Mouse (Mus musculus) splenic B cell, adult 2 months (primary cell): ENCODE data around the gene Chn2.

Source experiments
- DNase-seq: peaks from one replicate; pipeline ENCODE4 v3.0.0-alpha.2; 2011; ENCODE audit warnings: low read depth, low spot score
- H3K27me3 ChIP-seq: 2 replicates; pipeline ENCODE4 v1.6.1; 2012; ENCODE audit warnings: mild to moderate bottlenecking, low read length, moderate library complexity, mixed read lengths; ENCODE audit not compliant: control insufficient read depth, poor library complexity, insufficient read depth, severe bottlenecking
- H3K36me3 ChIP-seq: 2 replicates; pipeline ENCODE4 v1.6.1; 2012; ENCODE audit warnings: mild to moderate bottlenecking, low read length, moderate library complexity, mixed read lengths; ENCODE audit not compliant: control insufficient read depth, poor library complexity, insufficient read depth, severe bottlenecking

Chn2 gene

DNA sequence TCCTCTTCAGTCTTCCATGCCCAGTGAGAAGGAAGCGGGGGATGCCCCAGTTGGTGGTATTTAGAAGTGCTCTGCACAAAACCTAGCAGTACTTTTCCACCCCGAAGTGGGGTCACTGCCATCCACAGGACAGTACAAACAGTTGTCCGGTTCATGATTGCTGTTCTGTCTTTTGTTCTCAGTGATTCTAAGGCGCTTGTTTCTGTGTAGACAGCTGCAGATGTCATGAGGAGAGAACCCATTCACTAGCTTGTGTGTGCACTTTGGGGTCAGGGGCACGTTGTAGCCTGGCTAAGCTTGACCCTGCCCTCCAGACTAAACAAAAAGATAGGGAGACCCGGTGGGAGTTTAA, 234.0 kb downstream of the Chn2 start:
- DNase-seq, result no peak
- H3K36me3 ChIP-seq, result no peaks in the 10 kb centered on the region

DNA sequence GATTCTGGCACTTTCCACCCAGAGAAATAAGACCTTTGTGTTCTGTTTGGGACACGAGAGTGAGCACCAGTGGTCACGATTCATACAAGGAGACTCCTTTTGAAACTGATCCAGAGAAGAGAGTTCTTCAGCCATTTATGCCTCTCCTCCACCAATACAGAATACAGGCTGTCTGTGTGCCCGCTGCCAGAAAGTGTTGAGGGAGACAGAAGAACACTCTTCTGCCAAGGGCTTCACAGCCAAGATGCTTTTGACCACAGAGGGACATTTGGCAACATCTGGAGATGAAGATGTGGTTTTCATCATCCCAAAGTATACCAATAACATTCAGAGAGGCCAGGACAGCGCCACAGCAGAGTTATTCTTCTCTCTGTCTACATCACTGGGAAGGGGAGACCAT, 237.9 kb downstream of the Chn2 start:
- no peak for DNase-seq

More for the DNA sequence above, 234.0 kb downstream of the Chn2 start:
- no peaks in the 10 kb centered on the region for H3K27me3 ChIP-seq

DNA sequence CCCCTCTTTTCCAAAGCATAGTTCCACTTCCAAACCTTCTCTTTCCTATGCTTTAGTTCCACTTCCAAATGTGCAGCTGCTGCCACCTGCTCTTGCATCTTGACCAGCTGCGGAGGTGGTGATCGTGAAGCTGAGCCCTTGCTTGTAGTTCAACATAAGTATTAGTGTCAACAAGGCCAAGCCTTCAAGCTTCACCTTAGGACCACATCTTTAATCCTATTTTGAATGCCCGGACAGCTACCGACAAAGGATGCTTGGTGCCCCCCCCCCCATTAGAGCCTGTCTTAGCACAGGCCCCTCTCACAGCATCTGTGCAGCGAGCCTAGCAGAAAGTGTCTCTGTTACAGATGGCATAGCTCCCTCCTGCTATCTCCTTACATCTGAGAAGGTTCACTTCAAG, 238.5 kb downstream of the Chn2 start:
- Histone ChIP-seq H3K27me3 (no peaks in the 10 kb centered on the region), H3K36me3 (no peaks in the 10 kb centered on the region)
- no peak for DNase-seq

More for the DNA sequence above, 237.9 kb downstream of the Chn2 start:
- Histone ChIP-seq H3K27me3 (no peaks in the 10 kb centered on the region), H3K36me3 (no peaks in the 10 kb centered on the region)

GRCm38 (mm10) chr6:54278613-54279012, 239.3 kb downstream of the Chn2 start:
- Histone ChIP-seq H3K36me3 (no peaks in the 10 kb centered on the region), H3K27me3 (no peaks in the 10 kb centered on the region)
- no peak for DNase-seq

GRCm38 (mm10) chr6:54279391-54279790, 240.0 kb downstream of the Chn2 start:
- no peaks in the 10 kb centered on the region for H3K36me3 ChIP-seq
- DNase-seq, result no peak
- H3K27me3 ChIP-seq, result no peaks in the 10 kb centered on the region

- no peaks in the 10 kb centered on the region for H3K36me3 ChIP-seq
- no peaks in the 10 kb centered on the region for H3K27me3 ChIP-seq
- DNase-seq, result no peak
These were observed 240.9 kb downstream of the Chn2 start for GRCm38 (mm10) chr6:54280248-54280647.

DNA sequence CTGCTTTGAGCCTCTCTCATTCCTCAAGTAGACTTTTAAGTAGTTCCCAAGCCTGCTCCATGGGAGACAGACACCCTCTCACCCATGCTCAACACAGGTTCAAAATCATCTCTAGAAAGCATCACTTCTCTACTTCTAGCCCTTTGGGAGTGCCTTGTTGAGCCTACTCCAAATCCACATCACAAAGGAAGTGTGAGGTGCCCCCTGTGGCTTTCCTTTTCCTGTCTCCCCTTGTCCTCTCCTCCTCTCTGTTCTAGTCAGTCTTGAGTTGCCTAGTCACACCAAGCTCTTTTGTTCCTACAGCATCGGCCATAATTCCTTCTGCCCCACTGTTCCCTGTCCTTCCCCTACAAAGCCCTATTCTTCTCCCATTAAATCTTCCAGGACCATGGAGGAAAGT, 243.9 kb downstream of the Chn2 start:
- Histone ChIP-seq H3K36me3 (no peaks in the 10 kb centered on the region), H3K27me3 (no peaks in the 10 kb centered on the region)
- no peak for DNase-seq

DNA sequence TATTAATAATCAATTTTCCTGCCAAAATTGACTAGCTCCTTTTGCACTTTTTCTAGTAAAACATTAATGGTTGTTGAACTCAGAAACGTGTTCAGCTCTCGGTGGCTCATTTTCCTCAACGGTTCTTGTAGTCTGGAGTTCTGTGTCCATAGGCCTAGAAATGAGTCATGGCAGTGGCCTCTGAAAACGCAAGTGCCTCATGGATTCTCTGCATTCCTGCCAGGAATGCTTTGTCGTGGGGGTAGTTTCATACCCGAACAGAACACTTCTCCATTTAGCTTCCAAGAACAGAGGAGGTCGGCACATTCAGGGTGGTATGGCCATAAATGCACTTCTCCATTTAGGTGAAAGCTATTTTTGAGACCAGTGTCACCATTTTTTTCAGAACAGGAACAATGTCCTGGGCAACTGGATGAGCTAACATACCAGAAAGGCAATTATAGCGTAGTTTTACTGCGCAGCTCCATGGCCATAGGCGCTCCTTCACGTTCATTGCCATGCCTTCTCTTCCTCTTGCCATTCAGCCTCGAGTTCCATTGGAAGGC, 244.9 kb downstream of the Chn2 start:
- no peak for DNase-seq
- H3K36me3 ChIP-seq, result no peaks in the 10 kb centered on the region

DNA sequence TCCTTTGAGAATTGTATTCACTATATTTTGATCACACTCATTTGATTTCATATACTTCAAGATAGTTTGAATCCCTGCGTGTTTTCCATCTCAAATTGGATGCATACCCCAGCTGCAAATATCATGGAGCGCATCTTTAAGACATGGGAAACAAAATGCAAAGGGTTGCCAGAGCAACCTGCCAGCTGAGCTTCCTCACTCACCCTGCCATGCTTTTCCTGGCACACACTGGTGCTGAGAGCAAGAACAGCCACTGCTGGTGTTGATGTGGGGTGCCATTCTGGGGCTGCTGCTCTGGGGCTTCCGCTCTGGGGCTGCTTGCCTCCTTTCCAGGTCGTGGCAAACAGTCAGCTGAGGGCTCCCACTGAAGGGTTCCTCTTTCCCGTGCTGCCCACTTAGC, 247.5 kb downstream of the Chn2 start:
- no peaks in the 10 kb centered on the region for H3K27me3 ChIP-seq
- DNase-seq, result no peak
- no peaks in the 10 kb centered on the region for H3K36me3 ChIP-seq

More for the DNA sequence above, 244.9 kb downstream of the Chn2 start:
- H3K27me3 ChIP-seq, result no peaks in the 10 kb centered on the region

GRCm38 (mm10) chr6:54289774-54290500, 250.6 kb downstream of the Chn2 start:
- Histone ChIP-seq H3K27me3 (no peaks in the 10 kb centered on the region), H3K36me3 (no peaks in the 10 kb centered on the region)
- DNase-seq, result no peak

- Histone ChIP-seq H3K27me3 (no peaks in the 10 kb centered on the region), H3K36me3 (no peaks in the 10 kb centered on the region)
- DNase-seq, result no peak
These were observed 257.9 kb downstream of the Chn2 start for GRCm38 (mm10) chr6:54297231-54297630.

- no peak for DNase-seq
- no peaks in the 10 kb centered on the region for H3K27me3 ChIP-seq
- no peaks in the 10 kb centered on the region for H3K36me3 ChIP-seq
These were observed 260.1 kb downstream of the Chn2 start for GRCm38 (mm10) chr6:54299417-54299816.

DNA sequence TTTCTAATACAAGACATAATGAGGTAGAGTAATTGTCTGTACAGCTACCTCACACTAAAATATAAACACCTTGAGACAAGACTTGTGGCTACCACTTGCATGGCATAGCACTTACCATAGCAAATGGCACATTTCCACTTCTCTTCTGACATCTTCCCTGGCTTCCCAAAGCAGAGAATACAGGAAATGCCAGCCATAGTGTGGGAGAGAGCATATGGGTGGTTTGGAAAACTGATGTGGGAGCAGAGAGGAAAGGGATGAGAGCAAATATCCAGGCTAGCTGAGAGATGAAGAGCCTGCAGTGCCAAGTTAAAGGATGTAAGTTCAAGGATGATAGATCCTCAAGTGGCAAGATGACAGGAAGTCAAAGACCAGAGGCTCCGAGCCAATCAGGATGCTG, 266.4 kb downstream of the Chn2 start:
- no peak for DNase-seq
- H3K36me3 ChIP-seq, result no peaks in the 10 kb centered on the region

GRCm38 (mm10) chr6:54313071-54313470, 273.7 kb downstream of the Chn2 start:
- no peak for DNase-seq
- no peaks in the 10 kb centered on the region for H3K36me3 ChIP-seq
- H3K27me3 ChIP-seq, result no peaks in the 10 kb centered on the region

More for the DNA sequence above, 266.4 kb downstream of the Chn2 start:
- H3K27me3 ChIP-seq, result no peaks in the 10 kb centered on the region

- DNase-seq, result no peak
- Histone ChIP-seq H3K36me3 (no peaks in the 10 kb centered on the region), H3K27me3 (no peaks in the 10 kb centered on the region)
These were observed 279.3 kb downstream of the Chn2 start for GRCm38 (mm10) chr6:54318618-54319017.

GRCm38 (mm10) chr6:54319198-54319597, 279.8 kb downstream of the Chn2 start:
- no peak for DNase-seq
- Histone ChIP-seq H3K27me3 (no peaks in the 10 kb centered on the region), H3K36me3 (no peaks in the 10 kb centered on the region)
